Mouse (Mus musculus) E14TG2a.4 (cell line): ENCODE results near the gene Ecm2.

Experiments
- H3K27me3 ChIP-seq: 2 replicates; pipeline ENCODE4 v1.6.1; 2014; ENCODE audit warnings: low read length, control low read depth; ENCODE audit not compliant: insufficient read depth
- H3K36me3 ChIP-seq: 2 replicates; pipeline ENCODE4 v1.6.1; 2014; ENCODE audit warnings: low read length, control low read depth; ENCODE audit not compliant: insufficient read depth
- H3K4me1 ChIP-seq: replicated peaks from 2 replicates; pipeline ENCODE4 v1.6.1; 2014; ENCODE audit warnings: low read depth, low read length, control low read depth
- H3K4me3 ChIP-seq: replicated peaks from 2 replicates; pipeline ENCODE4 v1.5.1; 2014; ENCODE audit warnings: mild to moderate bottlenecking, low read length
- H3K9me3 ChIP-seq: 2 replicates; pipeline ENCODE4 v1.6.1; 2014; ENCODE audit warnings: low read length, control low read depth
- CTCF ChIP-seq: conservative IDR thresholded peaks from 2 replicates; pipeline ENCODE4 v1.5.1; 2014; ENCODE audit warnings: low read length
- NANOG ChIP-seq: IDR thresholded peaks from 2 replicates; pipeline ENCODE4 v1.6.1; 2014; ENCODE audit warnings: borderline replicate concordance, low read length, mixed read lengths
- POU5F1 ChIP-seq: IDR thresholded peaks from 2 replicates; pipeline ENCODE4 v1.6.1; 2014; ENCODE audit warnings: low read length, borderline replicate concordance

The Ecm2 gene

GRCm38 (mm10) chr13:49559185-49559584, 54.6 kb downstream of the Ecm2 start:
- no peak for TF ChIP-seq POU5F1
- TF ChIP-seq CTCF = peak; percentile 22; the same call in 1 of the 2 replicates
- H3K27me3 ChIP-seq = no peaks in the 10 kb centered on the region
- no peaks in the 10 kb centered on the region for H3K4me1 ChIP-seq
- no peak overlapping the region for H3K4me3 ChIP-seq
- H3K36me3 ChIP-seq = no peaks in the 10 kb centered on the region
- no peaks in the 10 kb centered on the region for H3K9me3 ChIP-seq

- TF ChIP-seq CTCF (no peak), POU5F1 (no peak), NANOG (no peak)
- no peaks in the 10 kb centered on the region for H3K4me1 ChIP-seq
These were observed 56.3 kb downstream of the Ecm2 start for GRCm38 (mm10) chr13:49560886-49561285.

GRCm38 (mm10) chr13:49564347-49564746, 59.7 kb downstream of the Ecm2 start:
- Histone ChIP-seq H3K4me3 (no peak overlapping the region), H3K36me3 (no peaks in the 10 kb centered on the region), H3K27me3 (no peaks in the 10 kb centered on the region), H3K4me1 (no peaks in the 10 kb centered on the region), H3K9me3 (no peaks in the 10 kb centered on the region)
- TF ChIP-seq CTCF (no peak), NANOG (no peak), POU5F1 (no peak)

More at GRCm38 (mm10) chr13:49560886-49561285, 56.3 kb downstream of the Ecm2 start:
- Histone ChIP-seq H3K36me3 (no peaks in the 10 kb centered on the region), H3K27me3 (no peaks in the 10 kb centered on the region), H3K4me3 (no peak overlapping the region), H3K9me3 (no peaks in the 10 kb centered on the region)

GRCm38 (mm10) chr13:49570371-49570770, 65.8 kb downstream of the Ecm2 start:
- H3K4me3 ChIP-seq = no peak overlapping the region
- no peaks in the 10 kb centered on the region for H3K9me3 ChIP-seq
- no peaks in the 10 kb centered on the region; the same call in 1 of the 2 replicates for H3K4me1 ChIP-seq
- H3K27me3 ChIP-seq = no peaks in the 10 kb centered on the region
- TF ChIP-seq NANOG (no peak), POU5F1 (no peak), CTCF (no peak)
- H3K36me3 ChIP-seq = no peaks in the 10 kb centered on the region

GRCm38 (mm10) chr13:49571418-49571817, 66.8 kb downstream of the Ecm2 start:
- no peaks in the 10 kb centered on the region for H3K27me3 ChIP-seq
- H3K4me1 ChIP-seq = no peaks in the 10 kb centered on the region; the same call in 1 of the 2 replicates
- TF ChIP-seq NANOG = no peak
- no peak overlapping the region for H3K4me3 ChIP-seq
- H3K36me3 ChIP-seq = no peaks in the 10 kb centered on the region
- H3K9me3 ChIP-seq = no peaks in the 10 kb centered on the region

GRCm38 (mm10) chr13:49581541-49582530, 77.2 kb downstream of the Ecm2 start, which contains the start of gene Omd:
Omd (plus strand) TSS chr13:49582462.
- Histone ChIP-seq H3K27me3 (no peaks in the 10 kb centered on the region), H3K4me3 (no peak within 1 kb of the TSS), H3K4me1 (peaks cover 3% of the 10 kb centered on the region; the same call in 1 of the 2 replicates), H3K36me3 (no peaks in the 10 kb centered on the region), H3K9me3 (no peaks in the 10 kb centered on the region)
- TF ChIP-seq NANOG = no peak
- TF ChIP-seq POU5F1 = no peak
- no peak for TF ChIP-seq CTCF
